Mouse (Mus musculus) kidney, adult 11 months (tissue): ENCODE results near the gene Cenpa.
A peak's percentile ranks its signal among the peaks of the same experiment; 100 is the strongest.

ENCODE experiments used
- DNase-seq: peaks from one replicate; pipeline ENCODE4 v3.0.0; 2022

Cenpa gene

DNA sequence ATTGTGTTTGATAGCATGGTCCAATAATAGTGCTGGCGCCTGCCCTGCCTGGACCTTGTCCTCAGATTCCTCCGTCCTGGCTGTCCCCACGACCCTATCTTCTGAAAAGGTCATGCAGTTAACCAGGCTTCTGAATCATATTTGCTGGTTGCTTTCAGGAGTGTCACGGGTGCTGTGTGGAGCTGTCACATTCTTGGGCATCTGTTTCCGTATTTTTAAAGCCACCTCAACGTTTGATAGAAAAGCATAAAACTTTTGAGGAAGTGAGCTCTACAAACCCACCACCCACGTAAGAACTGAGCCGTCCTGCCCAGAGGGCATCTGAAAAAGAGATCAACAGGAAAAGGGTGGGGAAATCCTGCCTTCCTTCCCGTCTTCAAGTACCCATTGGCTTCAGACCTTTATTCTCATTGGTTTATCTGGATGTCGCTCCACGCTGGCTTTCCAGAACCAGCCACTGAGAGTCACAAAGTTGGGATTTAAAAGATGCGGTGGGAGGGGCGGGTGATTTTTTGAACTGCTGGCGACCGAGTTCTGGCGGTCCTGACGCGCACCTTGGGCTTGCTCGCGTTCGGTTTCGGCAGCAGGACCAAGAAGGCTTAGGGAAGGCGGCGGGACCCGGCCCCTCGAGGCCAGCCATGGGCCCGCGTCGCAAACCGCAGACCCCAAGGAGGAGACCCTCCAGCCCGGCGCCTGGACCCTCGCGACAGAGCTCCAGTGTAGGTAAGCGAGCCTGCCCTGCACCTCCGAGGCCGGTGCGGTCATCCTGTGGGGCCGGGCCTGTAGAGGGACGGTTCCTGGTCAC, at the start of gene Cenpa:
Gene Cenpa, plus strand, starts transcription at position 387 of the 805 bp plus-strand sequence.
- peak; percentile 95 for DNase-seq

DNA sequence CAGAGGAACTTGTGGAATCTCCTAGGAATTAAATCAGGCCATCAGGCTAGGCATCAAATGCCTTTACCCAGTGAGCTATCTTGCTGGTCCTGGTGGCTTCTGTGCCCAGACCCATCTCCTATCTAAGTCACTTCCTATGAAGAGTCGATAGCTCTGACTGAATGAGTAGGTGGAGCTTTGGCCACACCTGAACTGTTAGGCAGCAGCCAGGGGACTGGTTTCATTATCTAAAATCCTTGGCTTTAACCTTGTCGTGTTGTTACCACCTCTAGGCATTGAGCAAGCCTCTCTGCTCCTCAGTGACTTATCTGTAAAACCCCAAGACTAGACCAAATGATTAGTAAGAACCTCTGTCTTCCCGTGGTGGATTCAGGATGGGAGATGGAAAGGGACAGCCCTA, 49.2 kb upstream of the Cenpa start:
- DNase-seq = no peak

DNA sequence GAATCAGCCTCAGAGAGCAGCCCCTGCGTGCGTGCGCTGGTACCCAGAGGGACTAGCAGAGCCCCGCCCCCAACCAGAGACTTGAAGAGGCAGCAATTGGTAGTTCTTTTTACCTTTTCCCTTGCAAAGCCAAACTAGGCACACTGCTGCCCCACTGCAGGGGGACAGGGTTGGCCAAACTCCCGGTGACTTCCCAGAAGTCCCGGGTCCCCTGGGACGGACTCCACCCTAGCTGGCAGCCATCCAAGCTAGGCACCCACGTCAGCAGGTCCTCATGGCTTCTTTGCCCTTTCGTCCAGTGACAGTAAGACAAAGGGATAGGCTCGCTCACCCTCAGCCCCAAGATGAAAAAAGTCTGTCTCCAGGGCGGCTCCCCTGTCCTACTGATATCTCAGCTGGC, 48.7 kb upstream of the Cenpa start:
- peak; percentile 39 for DNase-seq

DNA sequence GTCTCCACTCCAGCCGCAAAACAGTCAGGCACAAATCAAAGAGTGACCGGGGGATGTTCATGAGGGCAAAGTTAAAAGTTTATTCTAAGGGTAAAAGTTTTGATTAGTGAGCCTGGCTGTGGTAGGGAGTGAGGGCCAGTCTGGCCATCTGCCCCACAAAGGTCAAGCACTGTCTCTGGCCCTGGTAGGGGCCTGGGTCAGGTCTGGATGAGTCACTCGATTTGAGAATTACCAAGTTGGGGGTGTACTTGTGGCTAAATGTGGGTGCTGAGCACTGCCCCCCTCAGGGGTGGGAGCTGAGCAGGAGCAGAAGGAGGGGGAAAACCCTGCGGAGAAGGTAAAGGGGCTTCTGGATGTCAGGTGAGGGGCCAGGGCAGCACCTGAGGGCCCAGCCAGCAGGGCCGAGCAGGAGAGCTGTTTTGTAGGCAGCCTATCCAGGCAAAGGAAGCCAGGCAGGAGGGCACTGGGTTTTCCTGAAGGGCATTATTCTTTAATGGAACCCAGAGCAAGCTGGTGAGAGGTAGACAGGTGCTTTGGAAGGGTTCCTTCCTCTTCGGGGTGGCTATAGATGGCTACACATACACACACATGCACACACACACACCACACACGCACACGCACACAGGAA, 48.1 kb upstream of the Cenpa start:
- DNase-seq = no peak

DNA sequence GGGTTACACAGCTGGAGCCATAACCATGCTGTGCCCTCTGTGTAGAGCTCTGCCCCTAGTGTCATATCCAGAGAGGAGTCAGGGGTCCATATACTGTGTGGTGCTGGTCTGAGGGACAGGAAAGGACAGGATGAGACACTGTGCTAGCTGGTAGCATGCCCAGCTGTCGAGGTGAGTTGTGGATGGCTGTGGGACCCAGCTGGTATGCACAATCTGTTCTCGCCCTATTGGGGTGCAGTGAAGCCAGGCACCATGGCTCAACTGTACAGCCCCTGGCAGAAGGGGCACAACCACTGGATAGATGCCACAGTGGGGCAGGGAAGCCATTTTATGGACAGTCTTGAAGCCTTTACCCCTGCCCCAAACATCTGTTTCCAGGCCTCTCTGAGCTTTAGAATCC, 47.4 kb upstream of the Cenpa start:
- no peak for DNase-seq

DNA sequence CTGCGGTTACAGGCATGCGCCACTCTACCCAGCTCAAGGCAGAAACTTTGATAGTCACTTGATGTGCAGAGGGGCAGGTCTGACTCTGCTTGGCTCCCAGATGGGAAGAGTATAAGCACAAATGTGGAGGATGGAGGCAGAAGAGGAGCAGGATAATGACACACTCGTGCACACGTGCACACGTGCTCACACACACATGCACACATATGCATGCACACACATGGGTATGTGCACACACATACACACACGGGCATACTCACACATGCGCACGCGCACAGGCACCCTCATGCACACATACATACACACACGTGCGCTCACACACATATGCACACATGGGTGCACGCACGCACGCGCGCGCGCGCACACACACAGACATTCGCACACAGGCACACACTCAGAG, 46.0 kb upstream of the Cenpa start:
- no peak for DNase-seq

DNA sequence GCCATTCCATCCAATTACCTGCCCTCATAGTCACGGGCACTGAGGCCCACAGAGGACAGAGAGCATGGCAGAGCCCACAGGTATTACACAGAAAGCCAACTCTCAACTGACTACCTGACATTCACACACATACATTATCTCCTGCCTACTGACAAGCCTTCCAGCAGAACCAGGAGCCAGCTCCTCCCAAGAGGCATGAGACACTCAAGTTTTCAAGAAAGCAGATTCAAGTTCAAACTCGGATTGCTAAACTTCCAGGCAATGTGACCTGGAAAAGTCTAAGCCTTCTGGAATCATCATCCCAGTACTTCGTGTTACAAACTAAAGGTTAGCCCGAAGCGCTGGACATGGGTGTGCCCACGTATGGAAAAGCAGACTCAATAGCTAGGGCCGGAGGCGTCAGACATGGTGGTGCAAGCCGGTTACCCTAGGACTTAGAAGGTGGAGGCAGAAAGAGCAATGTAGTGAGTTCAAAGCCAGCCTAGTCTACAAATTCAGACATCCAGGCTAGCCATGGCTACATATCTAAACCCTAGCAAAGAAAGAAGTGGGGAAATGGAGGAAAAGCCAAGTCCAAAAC, 45.3 kb upstream of the Cenpa start:
- no peak for DNase-seq

DNA sequence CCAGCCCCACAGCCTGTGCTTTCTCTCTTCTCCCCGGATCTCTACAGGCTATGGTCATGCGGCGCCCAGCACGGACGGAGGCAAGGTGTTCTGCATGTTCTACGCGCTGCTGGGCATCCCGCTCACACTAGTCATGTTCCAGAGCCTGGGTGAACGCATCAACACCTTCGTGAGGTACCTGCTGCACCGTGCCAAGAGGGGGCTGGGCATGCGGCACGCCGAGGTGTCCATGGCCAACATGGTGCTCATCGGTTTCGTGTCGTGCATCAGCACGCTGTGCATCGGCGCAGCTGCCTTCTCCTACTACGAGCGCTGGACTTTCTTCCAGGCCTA, 44.8 kb upstream of the Cenpa start:
- DNase-seq = no peak

DNA sequence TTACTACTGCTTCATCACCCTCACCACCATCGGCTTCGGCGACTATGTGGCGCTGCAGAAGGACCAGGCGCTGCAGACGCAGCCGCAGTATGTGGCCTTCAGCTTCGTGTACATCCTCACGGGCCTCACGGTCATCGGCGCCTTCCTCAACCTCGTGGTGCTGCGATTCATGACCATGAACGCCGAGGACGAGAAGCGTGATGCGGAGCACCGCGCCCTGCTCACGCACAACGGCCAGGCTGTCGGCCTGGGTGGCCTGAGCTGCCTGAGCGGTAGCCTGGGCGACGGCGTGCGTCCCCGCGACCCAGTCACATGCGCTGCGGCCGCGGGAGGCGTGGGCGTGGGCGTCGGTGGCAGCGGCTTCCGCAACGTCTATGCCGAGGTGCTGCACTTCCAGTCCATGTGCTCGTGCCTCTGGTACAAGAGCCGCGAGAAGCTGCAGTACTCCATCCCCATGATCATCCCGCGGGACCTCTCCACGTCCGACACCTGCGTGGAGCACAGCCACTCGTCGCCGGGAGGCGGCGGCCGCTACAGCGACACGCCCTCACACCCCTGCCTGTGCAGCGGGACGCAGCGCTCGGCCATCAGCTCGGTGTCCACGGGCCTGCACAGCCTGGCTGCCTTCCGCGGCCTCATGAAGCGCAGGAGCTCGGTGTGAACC, 44.3 kb upstream of the Cenpa start:
- no peak for DNase-seq

DNA sequence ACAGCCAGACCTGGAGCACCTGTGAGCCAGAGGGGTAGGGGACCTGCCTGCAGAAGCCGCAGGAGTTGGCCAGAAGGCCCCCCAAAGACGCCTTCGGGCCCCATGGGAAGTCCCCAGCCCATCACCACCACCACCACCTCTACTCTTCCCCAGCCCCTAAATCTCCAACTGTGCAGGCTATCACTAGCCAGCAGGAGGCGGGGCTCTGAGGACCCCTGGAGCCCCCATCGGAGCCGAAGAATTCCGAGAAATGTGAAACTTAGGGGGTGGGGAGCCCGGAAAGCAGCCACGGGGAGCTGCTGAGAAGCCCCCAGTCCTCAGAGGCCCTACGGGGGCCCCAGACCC, 43.8 kb upstream of the Cenpa start:
- DNase-seq = no peak

DNA sequence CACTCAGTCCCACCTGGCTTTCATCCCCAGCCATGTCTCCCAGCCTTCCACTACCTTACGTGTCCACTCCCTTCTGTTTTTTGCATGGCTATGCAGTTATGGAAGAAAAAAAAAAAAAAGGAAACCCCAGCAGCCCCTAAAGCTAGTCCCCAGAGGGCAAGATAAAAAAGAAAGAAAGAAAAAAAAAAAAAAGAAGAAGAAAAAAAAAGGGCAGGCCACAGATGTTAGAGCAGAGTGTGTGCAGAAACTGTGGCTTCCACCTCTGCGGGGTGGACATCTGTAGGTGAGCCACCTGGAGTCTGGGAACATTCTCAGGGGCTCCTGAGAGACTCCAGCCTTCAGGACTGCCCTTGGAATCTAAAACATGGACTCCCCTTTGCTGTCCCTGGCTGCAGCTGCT, 43.2 kb upstream of the Cenpa start:
- no peak for DNase-seq

DNA sequence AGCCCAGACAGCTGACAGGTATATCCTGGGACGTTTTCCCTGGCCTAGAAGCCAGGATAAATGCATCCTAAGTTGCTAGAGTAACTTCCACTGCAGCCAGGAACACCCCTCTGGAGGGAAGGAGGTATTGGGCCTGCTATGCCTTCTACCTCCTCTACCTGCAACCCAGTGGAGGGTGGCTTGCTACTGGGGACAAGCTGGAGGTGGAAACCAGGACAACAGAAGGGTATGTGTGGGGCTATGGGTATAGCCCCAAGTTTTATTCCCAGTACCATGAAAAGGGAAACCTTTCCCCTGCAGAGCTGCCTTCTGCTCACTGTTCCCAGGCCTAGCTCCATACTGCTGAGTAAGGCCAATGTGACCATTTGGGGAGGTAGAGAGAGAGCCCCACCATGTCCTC, 42.3 kb upstream of the Cenpa start:
- no peak for DNase-seq

DNA sequence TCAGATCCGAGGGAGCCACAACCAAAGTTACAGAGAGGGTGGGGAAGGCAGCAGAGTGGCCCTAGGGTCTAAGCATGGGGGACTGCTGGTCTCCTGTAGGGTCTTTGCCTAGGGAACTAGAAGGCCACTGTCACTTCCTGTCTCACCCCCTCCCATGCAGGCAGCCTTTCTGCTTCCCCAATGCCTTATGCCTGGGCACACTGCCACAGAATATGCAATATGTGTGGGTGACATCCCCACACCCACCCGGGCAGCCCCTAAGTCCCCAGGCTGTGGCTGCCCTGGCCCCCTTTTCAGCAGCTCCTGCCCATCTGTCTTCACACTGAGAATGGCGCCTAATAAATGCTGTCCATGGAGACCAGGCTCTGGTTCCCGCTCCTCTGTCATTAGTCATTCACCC, 41.7 kb upstream of the Cenpa start:
- DNase-seq = no peak

DNA sequence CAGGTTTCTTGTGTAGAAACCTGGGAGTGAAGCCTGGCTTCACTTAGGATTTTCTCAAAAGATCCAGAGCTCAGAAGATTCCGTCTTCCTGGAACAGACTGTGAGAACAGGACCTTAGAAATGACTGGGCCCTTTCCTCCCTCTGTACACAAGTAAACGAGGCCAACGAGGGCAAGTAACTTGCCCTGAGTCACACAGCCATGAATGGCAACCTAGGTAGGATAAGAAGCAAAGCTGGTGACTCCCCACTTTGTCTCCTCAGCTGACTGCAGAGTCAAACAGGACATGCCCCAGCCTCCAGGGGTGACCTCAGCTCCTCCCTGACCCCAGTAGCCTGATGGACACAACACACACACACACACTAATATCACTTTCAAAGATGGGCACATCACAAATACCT, 41.2 kb upstream of the Cenpa start:
- no peak for DNase-seq

DNA sequence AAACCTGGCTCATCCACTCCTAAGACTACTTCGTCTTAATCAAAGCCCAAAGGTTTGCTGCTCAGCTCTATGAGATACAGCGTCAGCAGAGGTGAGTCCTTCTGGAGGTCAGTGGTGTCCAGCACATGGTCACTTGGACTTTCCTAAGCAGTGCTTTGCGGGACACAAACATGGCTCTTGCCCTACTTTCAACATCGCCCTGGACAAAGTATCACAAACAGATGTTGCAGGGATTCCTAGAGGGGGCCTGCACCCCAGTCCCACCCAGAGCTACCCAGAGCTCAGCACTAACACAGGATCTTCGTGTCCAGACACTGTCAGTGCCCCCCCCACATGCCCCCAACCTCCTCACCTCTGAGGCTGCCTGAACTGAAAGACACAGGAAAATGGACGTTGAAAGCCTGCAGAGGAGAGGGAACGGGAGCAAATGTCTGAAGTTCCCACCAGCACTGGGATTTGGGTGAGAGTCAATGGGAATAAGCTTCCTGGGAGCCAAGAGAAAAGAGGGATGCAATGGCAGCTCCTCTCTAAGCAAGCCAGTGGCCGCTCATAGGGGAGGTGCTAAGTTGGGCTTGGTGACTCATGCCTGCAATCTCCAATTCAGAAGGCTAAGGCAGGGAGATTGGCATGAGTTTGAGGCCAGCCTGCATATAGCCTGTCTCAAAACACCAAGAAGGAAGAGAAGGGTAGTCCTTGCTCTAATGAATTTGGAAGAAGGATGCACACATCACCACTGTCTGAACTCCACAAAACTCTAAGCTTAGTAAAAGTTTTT, 40.1 kb upstream of the Cenpa start:
- no peak for DNase-seq

DNA sequence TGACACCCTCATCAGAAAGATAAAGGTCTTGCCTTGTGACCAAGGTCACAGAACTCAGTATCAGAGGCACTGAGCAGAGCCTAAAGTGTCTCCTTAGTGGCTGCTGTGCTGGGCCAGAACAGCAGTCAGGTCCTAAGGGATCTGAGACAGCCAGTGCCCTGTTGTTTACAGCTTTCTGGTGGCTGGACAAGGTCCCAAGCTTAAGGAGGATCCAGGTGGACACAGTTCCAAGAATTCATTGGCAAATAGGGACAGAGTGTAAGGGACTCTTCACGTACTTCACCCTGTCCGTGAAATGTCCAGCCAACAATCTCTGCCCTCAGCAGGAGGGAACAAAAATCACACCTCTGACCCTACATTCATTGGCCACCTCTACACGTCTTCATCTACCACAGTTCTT, 38.1 kb upstream of the Cenpa start:
- DNase-seq = no peak

DNA sequence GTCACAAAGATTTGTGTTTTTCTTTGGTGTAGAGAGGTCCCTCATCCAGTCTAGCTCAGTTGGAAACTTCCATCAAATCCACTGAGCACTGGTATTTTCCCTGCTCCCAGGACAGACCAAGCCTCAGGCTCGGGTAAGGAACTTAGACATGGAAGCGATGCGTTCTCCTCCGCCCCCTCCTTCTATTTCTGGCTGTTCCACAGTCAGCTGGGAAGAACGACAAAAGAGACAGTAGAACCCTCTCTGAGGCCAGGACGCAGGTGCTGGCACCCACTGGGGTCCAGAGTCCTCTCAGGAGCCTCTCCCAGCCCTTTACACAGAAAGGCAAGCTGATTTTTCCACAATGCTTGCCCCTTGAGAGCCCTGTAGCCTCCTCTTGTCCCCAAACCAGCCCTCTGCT, 36.2 kb upstream of the Cenpa start:
- no peak for DNase-seq

DNA sequence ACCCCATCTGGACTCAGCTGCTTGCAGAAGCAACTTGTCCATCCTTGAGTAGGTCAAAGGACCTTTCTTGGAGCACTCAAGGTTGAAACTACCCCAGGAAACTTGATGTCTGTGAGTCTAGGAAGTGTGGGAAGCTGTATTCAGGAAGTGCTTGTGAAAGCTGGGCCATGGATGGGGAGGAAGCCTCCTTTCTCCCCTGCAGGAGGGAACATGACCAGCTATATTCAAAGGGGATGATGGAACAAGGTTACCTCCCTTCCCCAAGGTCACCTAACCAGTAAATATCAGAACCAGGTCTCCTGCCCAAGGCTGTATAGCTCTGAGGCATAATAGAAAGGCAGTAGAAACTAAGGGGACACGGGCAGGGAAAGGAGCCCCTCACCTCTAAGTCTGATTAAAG, 34.4 kb upstream of the Cenpa start:
- no peak for DNase-seq

DNA sequence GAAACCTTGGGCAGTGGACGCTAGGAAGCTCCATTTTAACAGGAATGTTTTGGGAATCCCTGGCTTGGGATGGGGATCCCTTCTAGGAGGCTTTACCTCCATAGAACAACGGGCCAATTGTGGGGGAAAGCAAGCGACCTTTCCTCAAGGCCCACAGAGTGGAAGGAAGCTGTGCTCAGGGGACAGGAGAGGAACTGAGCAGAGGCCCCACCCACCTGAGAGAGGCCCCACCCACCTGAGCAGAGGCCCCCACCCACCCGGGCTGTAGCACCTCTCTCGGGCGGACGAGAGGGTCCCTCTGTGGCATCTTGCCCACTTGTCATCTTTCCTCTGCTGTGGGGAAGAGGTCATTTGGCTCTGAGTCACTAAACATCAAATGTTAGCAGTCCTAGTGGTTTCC, 29.6 kb upstream of the Cenpa start:
- DNase-seq = no peak

DNA sequence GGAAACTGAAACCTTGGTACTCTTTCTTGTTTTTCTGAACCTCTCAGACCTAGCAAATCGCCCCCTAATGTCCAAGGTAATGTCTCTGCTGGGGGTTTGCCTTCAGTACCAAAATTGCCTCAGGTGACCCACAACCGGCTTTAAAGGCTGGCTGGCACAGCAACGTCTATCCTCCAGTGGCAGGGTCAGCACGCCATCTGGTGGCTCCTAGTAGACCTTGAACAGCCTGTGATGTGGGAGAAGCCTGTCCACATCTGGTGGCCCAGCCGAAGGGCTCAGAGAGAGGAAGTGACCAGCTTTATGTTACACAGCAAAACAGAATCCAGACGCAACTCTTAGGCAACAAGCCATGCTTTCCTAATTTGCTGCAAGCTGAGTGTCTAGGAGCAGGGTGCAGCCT, 28.5 kb upstream of the Cenpa start:
- peak; percentile 66 for DNase-seq

DNA sequence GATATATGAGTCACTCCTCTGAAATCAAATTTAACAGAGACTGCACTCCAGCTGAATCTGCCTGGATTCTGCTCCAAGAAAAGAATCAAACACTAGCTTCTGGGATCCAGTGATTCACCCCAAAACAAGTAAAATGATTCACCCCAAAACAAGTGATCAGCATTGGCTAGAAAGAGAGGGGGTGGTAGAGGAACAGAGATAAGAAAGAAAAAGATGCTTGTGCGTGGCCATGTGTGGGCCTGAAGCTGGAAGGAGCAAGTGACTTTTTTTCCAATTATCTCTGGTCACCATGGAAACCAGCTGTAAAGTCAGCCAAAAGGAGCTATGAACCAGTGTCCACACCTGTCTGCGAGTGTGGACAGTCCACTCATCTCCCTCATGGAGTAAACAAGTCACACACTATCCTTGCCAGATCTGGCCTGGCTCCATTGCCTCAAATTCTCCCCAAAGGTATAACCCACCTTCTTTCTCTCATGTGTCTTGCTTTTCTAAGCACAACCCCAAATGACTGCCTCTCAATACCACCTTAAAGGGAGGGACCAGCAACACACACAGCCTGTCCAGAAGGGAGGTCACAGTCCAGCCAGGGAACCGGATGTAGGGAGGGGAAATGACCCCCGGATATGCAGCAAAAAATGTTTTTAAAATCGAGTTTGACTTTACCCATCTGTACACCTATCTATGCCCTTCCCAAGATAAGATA, 22.9 kb upstream of the Cenpa start:
- DNase-seq = no peak

DNA sequence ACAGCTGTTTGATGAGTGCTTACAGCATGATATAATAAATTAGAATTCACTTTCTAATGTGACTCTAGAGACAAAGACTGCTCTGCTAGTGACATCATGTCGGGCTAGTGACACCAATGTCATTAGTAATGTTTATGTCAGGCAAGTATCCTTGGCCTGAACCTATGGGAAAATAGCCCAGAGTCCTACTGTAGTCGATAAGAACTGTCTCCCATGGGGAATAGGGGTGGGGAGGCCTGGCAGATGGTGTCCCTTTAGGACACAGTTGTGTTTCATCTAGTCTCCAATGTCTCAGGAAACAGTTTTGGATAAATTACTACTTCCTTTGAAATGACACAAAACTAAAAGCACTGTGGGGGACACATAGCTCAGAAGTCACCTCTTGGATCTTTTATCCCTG, 20.5 kb upstream of the Cenpa start:
- no peak for DNase-seq

DNA sequence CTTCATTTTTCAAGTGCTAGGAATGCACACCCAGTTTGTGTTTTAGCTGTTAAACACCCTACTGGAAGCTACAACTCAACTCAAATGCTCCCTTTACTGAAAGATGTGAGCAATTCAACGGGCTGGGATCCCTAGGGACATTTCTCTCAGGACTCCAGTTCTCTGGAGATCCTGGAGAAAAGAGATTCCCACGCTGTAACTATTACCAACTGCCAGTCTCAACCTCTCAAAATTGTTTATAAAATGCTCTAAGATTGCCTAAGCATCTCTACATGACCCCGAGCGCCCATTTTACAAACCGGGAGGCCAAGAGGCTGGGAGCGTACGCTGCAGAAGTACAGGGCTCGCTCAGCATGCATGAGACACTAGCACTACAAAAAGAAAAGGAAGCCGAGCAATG, 19.2 kb upstream of the Cenpa start:
- no peak for DNase-seq
